Mouse (Mus musculus) lung, postnatal 0 days (tissue): Measurements from ENCODE around the gene Cygb. TPM values are rescaled to one million over a fixed set of nuclear protein-coding genes. Genes with fewer than 3 reads are reported as not detected.

Source experiments
- ATAC-seq: fragments of 200-750 bp; cut with Nextera tagmentation; 2 replicates; pipeline ENCODE4 v1.8.0; 2017; ENCODE audit warnings: moderate library complexity
- DNase-seq: peaks from one replicate; pipeline ENCODE4 v3.0.0-alpha.2; 2016; ENCODE audit warnings: low spot score
- H3K27ac ChIP-seq: fragments of 300-500 bp; sonication (generic); 2 replicates; pipeline ENCODE4 v1.5.1; 2014; ENCODE audit warnings: antibody characterized with exemption, mild to moderate bottlenecking, low read length, mixed read lengths
- H3K27me3 ChIP-seq: fragments of 300-500 bp; sonication (generic); replicated peaks from 2 replicates; pipeline ENCODE4 v1.6.1; 2014; ENCODE audit warnings: low read length, mixed read lengths; ENCODE audit not compliant: insufficient read depth
- H3K36me3 ChIP-seq: fragments of 300-500 bp; sonication (generic); 2 replicates; pipeline ENCODE4 v1.6.1; 2014; ENCODE audit warnings: low read length, mixed read lengths; ENCODE audit not compliant: insufficient read depth
- H3K4me1 ChIP-seq: fragments of 300-500 bp; sonication (generic); 2 replicates; pipeline ENCODE4 v1.6.1; 2014; ENCODE audit warnings: antibody characterized with exemption, low read depth, low read length, mixed read lengths; ENCODE audit not compliant: insufficient read depth
- H3K4me2 ChIP-seq: fragments of 300-500 bp; sonication (generic); replicated peaks from 2 replicates; pipeline ENCODE4 v1.6.1; 2014; ENCODE audit warnings: low read depth, mild to moderate bottlenecking, low read length, moderate library complexity, mixed read lengths
- H3K4me3 ChIP-seq: fragments of 300-500 bp; sonication (generic); 2 replicates; pipeline ENCODE4 v1.5.1; 2014; ENCODE audit warnings: low read depth, low read length
- H3K9ac ChIP-seq: fragments of 300-500 bp; sonication (generic); replicated peaks from 2 replicates; pipeline ENCODE4 v1.6.1; 2014; ENCODE audit warnings: low read depth, mild to moderate bottlenecking
- H3K9me3 ChIP-seq: fragments of 300-500 bp; sonication (generic); 2 replicates; pipeline ENCODE4 v1.6.1; 2016; ENCODE audit warnings: low read length, mixed read lengths
- CTCF ChIP-seq: IDR thresholded peaks from 2 replicates; pipeline ENCODE4 v1.5.1; 2016; ENCODE audit warnings: antibody characterized with exemption, mild to moderate bottlenecking
- EP300 ChIP-seq: IDR thresholded peaks from 2 replicates; pipeline ENCODE4 v1.6.1; 2016; ENCODE audit warnings: antibody characterized with exemption, mild to moderate bottlenecking, control low read depth
- WGBS: fragments of 180-500 bp; shearing (Covaris S2); extraction: QIAGEN DNeasy Blood & Tissue Kit; methylation state at CpG from one replicate; pipeline ENCODE4 v1.1.7; 2014; 5-methylcytosine and 5-hydroxymethylcytosine counted together
- polyA plus RNA-seq: library from polyadenylated mRNA; unstranded; fragments of >200 nt; fragmentation: Nextera tagmentation; extraction: Ambion mirVana; gene quantifications from 2 replicates; pipeline ENCODE4 v1.2.1, GENCODE M21; 2015

Cygb gene
- polyA plus RNA-seq, 1 experiment from 2014 or later, result 32.0 TPM

DNA sequence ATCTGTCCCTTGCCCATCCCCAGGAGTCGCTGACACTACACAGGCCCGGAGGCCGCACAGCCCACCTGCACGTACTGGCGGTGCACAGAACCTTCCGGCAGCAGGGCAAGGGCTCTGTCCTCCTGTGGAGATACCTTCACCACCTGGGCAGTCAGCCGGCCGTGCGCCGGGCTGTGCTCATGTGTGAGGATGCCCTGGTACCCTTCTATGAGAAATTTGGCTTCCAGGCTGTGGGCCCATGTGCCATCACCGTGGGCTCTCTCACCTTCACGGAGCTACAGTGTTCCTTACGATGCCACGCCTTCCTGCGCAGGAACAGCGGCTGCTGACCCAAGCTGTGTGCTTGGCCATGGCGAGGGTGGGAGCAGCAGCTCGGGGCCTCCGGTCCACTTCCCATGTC is 57.3 kb downstream of the Cygb start:
- Histone ChIP-seq H3K4me2 (no peak overlapping the region), H3K9ac (no peak overlapping the region), H3K4me1 (no peaks in the 10 kb centered on the region), H3K4me3 (no peak overlapping the region), H3K36me3 (peaks cover 26% of the 10 kb centered on the region), H3K27me3 (no peaks in the 10 kb centered on the region), H3K9me3 (no peaks in the 10 kb centered on the region), H3K27ac (no peak overlapping the region)
- WGBS, result 87% methylated on average over 19 of the region's 19 CpGs
- TF ChIP-seq EP300 (no peak), CTCF (no peak)
- ATAC-seq (no peak), DNase-seq (no peak)

Other genes with a start within 250 kb of the Cygb start
- 1.4 and 1.8 TPM in 2 replicates for gene Rnf157, start 241.3 kb downstream of the Cygb start, polyA plus RNA-seq
- gene Ubald2, start 220.2 kb downstream of the Cygb start, polyA plus RNA-seq, result 50.4 and 56.6 TPM in 2 replicates
- 0.05 and 0.06 TPM in 2 replicates for gene Qrich2, start 188.1 kb downstream of the Cygb start, polyA plus RNA-seq
- 89.5 and 97.7 TPM in 2 replicates for gene Prpsap1, start 160.1 kb downstream of the Cygb start, polyA plus RNA-seq
- 38.6 and 56.3 TPM in 2 replicates for gene Sphk1, start 123.4 kb downstream of the Cygb start, polyA plus RNA-seq
- gene Ube2o, start 72.9 kb downstream of the Cygb start, polyA plus RNA-seq, result 9.1 and 9.8 TPM in 2 replicates
- 0.26 TPM in 1 of 2 replicates, not detected in the other for gene Aanat, start 67.9 kb downstream of the Cygb start, polyA plus RNA-seq
- 23.5 and 27.9 TPM in 2 replicates for gene Rhbdf2, start 27.3 kb downstream of the Cygb start, polyA plus RNA-seq
- 10.9 and 16.4 TPM in 2 replicates for gene Prcd, start 779 bp downstream of the Cygb start, polyA plus RNA-seq
- not detected in 2 replicates for gene St6galnac1, start 121.2 kb upstream of the Cygb start, polyA plus RNA-seq
- 34.6 and 38.7 TPM in 2 replicates for gene Mxra7, start 173.7 kb upstream of the Cygb start, polyA plus RNA-seq
- gene Mettl23, start 189.0 kb upstream of the Cygb start, polyA plus RNA-seq, result 62.3 and 65.2 TPM in 2 replicates
- 37.0 and 37.8 TPM in 2 replicates for gene Jmjd6, start 189.1 kb upstream of the Cygb start, polyA plus RNA-seq
- 37.9 and 44.7 TPM in 2 replicates for gene Mfsd11, start 198.1 kb upstream of the Cygb start, polyA plus RNA-seq
- gene Srsf2, start 198.8 kb upstream of the Cygb start, polyA plus RNA-seq, result 419 and 421 TPM in 2 replicates